Mouse (Mus musculus): ENCODE measurements around the gene Krt6a. TPM values are rescaled to one million over a fixed set of nuclear protein-coding genes. Genes with fewer than 3 reads are reported as not detected.

Krt6a gene
- total RNA-seq, 1 experiment from 2014 or later = not detected

Small RNAs within 50 kb of the gene (microRNA-seq; reads per million reads assigned to microRNA genes)
- gene Gm44323 (0 reads per million in 2 experiments), gene Gm44342 (0 reads per million in 2 experiments), gene Gm44383 (0 reads per million in 2 experiments), gene Gm44479 (0 reads per million in 2 experiments)

Other genes with a start within 250 kb of the Krt6a start
- not detected in 2 replicates for gene Krt88, start 246.6 kb downstream of the Krt6a start, total RNA-seq (2021)
- not detected in 2 replicates for gene Krt81, start 230.6 kb downstream of the Krt6a start, total RNA-seq (2021)
- not detected in 2 replicates for gene Krt86, start 220.8 kb downstream of the Krt6a start, total RNA-seq (2021)
- not detected in 2 replicates for gene Krt83, start 202.8 kb downstream of the Krt6a start, total RNA-seq (2021)
- not detected in 2 replicates for gene Gm49425, start 177.0 kb downstream of the Krt6a start, total RNA-seq (2021)
- not detected in 2 replicates for gene Krt84, start 161.5 kb downstream of the Krt6a start, total RNA-seq (2021)
- gene Krt82, start 143.6 kb downstream of the Krt6a start, total RNA-seq (2021) = not detected in 2 replicates
- gene Krt90, start 131.4 kb downstream of the Krt6a start, total RNA-seq (2021) = not detected in 2 replicates
- gene Krt75, start 120.4 kb downstream of the Krt6a start, total RNA-seq (2021) = not detected in 2 replicates
- gene Gm5414, start 66.1 kb downstream of the Krt6a start, total RNA-seq (2021) = not detected in 2 replicates
- gene Gm5478, start 46.9 kb downstream of the Krt6a start, total RNA-seq (2021) = not detected in 2 replicates
- gene Krt6b, start 14.0 kb downstream of the Krt6a start, total RNA-seq (2021) = not detected in 2 replicates
- gene Krt5, start 18.6 kb upstream of the Krt6a start, total RNA-seq (2021) = not detected in 2 replicates
- not detected in 2 replicates for gene Krt71, start 48.8 kb upstream of the Krt6a start, total RNA-seq (2021)
- not detected in 2 replicates for gene Krt72, start 92.2 kb upstream of the Krt6a start, total RNA-seq (2021)
- gene Krt73, start 108.0 kb upstream of the Krt6a start, total RNA-seq (2021) = not detected in 2 replicates
- not detected in 2 replicates for gene Krt2, start 123.9 kb upstream of the Krt6a start, total RNA-seq (2021)
- 0.23 and 0.44 TPM in 2 replicates for gene Krt1, start 156.5 kb upstream of the Krt6a start, total RNA-seq (2021)
- gene Krt77, start 175.4 kb upstream of the Krt6a start, total RNA-seq (2021) = not detected in 2 replicates
- gene Krt76, start 198.6 kb upstream of the Krt6a start, total RNA-seq (2021) = not detected in 2 replicates
- 0.15 TPM in 1 of 2 replicates, not detected in the other for gene Krt4, start 230.4 kb upstream of the Krt6a start, total RNA-seq (2021)
- 3.7 and 3.9 TPM in 2 replicates for gene Krt79, start 246.0 kb upstream of the Krt6a start, total RNA-seq (2021)